Mouse (Mus musculus): ENCODE data around the gene Ehd1.

Gene Ehd1

GRCm38 (mm10) chr19:6338171-6338570 is 61.6 kb downstream of the Ehd1 start:
- DNase-seq, result no peak

DNA sequence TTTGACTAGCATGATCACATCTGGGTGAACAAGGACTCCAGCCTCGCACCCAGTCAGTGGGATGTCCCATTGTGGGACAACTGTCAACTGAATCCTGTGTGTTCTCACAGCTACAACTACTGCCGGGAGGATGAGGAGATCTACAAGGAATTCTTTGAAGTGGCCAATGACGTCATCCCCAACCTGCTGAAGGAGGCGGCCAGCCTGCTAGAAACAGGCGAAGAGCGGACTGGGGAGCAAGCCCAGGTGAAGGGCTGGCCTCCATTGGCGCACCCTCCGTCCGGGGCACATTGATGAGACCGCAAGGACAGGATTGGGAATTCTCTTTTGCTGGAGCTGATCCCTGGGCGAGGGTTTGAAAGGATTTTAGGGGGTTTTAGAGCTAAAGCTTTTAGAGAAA is 62.2 kb downstream of the Ehd1 start:
- no peak for DNase-seq

GRCm38 (mm10) chr19:6339191-6339590 is 62.7 kb downstream of the Ehd1 start:
- no peak for DNase-seq

- peak; percentile 82 to 87 for DNase-seq
Measured at GRCm38 (mm10) chr19:6339890-6340504, 63.5 kb downstream of the Ehd1 start.

DNA sequence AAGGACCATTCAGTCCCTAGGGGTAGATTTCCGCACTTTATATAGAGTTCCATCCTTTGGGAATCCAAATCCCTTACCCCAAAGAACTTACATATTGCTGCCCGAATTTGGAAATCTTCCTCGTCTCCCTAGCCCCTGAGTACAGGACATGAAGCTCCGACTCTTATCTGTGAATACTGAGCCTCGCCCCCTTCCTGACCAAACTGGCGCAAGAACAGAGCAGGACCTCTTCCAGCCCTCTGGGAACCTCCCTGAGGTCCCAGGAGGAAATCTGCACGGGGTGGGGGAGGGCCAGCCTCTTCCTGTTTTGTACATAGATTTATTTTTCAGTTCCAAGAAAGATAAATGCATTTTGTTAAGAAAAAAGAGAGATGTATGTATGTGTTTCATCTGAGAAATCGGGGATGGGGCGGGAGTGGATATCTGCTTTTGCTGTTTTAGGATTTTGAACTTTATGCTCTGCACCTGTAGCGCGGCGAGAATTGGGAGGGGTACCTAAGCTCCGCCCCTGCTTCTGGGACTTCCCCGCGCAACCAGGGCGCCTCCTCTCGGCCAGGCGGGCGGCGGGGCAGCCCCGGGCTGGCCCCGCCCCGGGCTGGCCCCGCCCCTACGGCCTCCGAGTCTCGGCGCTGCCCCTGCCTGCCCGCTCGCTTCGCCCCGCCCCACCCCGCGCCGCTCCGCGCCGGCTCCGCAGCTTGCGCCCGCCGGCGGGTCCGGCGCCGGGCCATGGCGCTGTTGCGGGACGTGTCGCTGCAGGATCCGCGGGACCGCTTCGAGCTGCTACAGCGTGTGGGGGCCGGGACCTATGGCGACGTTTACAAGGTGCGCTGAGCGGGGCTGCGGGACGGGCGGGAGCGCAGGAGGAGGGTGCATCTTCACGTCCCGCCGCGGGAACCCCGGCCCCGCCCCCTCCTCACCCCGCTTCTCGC is 64.3 kb downstream of the Ehd1 start, which contains the start of gene Map4k2:
TSS of gene Map4k2 (plus strand) at position 612 of the 929 bp plus-strand sequence.
- DNase-seq, result peak; percentile 91 to 97

GRCm38 (mm10) chr19:6341453-6342077 is 65.0 kb downstream of the Ehd1 start:
- DNase-seq, result no peak

- peak in 1 of 2 experiments; percentile 30 for DNase-seq
Measured at GRCm38 (mm10) chr19:6342276-6342933, 65.9 kb downstream of the Ehd1 start.

DNA sequence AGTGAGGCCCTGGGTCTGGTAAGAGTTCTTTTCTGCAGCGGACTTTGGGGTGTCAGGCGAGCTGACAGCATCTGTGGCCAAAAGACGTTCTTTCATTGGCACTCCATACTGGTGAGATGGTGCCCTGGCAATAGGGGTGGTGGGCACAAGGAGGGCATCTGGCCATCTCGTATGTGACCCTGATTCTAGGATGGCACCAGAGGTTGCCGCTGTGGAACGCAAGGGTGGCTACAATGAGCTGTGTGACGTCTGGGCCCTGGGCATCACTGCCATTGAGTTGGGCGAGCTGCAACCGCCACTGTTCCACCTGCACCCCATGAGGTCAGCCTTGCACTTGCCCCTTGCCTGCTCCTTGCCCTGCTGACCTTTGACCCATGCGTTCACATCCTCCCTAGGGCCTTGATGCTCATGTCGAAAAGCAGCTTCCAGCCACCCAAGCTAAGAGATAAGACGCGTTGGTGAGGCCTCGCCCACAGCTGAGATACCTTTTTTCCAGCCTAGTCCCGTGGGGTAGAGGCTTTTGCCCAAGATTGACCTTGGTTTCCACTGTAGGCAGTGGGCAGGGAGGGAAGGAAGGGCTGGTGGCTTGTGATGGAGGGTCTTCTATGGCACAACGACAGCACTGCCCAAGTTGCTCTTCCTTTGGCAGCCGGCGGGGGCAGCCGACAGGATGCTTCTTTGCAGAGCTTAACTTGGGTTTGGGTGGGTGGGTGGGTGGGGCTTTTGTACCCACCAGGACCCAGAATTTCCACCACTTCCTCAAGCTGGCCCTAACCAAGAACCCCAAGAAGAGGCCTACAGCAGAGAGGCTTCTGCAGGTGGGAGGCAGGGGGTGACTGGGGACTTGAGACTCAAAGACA is 66.8 kb downstream of the Ehd1 start:
- DNase-seq, result peak in 1 of 2 experiments; percentile 22

DNA sequence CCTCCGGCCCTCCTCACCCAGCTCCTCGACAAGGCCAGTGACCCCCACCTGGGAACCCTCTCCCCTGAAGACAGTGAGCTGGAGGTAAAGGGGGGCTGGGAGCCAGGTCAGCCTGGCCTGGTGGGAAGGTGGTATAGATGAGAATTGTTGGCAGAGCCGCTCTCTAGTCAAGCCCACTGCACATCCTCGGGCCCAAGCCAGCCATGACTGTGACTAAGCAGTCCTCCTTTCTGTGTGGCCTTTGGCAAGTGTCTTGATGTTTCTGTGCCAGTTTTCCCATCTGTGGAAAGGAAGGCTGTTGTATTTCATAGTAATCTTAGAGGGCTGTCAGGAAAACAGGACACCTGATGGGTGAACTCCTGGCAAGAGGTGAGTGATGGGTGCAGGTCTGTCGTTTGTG is 67.5 kb downstream of the Ehd1 start:
- no peak for DNase-seq

- DNase-seq, result no peak
Measured at GRCm38 (mm10) chr19:6346023-6346422, 69.5 kb downstream of the Ehd1 start.

DNA sequence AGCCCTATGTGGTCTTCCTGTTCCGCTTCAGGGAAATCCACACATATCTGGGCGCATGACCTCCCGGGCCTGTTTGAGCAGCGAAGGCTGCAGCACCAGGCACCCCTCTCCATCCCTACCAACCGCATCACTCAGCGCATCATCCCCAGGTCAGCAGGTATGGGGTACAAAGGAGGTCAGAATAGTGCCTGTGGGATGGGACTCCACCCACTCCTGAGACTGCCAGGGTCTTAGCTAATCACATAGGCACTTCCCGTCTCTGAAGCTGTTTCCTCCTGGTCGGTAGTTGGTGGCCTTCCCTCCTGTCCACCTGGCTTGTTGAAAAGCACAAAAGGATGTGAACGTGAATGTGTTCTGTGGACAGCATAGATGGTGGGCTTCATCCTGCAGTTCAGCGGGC is 70.1 kb downstream of the Ehd1 start:
- DNase-seq, result no peak

DNA sequence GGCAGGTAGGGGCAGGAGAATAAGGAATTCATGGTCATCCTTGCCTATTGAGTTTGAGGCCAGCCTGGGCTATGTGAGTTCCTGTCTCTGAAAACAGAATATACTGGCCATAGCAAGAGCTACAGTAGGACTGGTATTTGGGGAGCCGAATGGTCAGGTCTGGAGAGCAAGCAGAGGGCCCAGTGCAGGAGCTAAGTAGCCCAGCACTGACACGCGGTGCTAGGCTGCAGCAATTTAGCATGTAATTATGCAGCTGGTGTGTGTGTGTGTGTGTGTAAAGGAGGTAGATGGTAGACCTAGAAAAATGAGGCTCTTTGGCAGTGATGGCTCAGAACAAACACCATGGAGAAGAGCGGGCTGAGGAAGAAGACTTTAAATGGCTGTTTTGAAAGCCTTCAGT is 71.1 kb downstream of the Ehd1 start:
- no peak for DNase-seq

- DNase-seq, result no peak
Measured at GRCm38 (mm10) chr19:6348717-6349116, 72.2 kb downstream of the Ehd1 start.

DNA sequence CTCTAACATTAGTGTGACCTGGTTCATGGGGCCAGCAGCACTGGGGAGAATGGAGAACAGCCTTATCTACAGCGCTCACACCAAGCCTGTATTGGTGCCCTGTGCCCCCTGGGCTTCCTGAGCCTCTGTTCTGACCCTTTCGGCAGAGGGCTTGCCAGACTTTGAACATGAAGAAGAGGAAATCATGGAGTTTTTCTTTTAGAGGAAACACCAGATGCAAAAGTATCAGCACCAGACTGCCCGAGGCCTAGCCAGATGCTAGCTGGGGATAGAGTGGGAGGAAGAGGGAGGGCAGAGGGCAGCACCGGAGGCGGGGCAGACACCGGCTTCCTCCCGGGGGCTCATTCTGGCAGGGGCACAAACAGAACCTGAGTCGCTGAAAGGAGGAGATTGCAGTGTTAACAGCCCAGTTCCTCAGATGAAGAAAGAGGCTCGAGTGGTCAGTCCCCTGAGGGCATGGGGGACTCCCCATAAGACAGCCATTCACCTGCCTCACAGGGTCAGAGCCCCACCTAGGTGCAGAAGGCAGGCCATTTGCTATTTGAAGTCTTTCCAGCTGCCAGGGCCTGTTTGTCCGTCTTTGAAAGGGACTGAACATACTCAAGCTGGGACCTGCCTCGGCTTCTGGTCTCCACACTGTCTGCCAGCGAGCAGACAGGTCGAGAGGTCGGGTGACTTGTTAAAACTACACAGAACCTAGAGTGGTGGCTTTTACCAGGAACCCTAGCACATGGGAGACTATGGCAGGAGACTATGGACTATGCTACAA is 72.9 kb downstream of the Ehd1 start:
- peak; percentile 55 to 64 for DNase-seq
